Mouse (Mus musculus) thymus, postnatal 25 days (tissue): ENCODE results near the gene Arid2.
"Not testable (repeated sequence)": the region's sequence is repeated elsewhere in the genome, so short reads cannot be mapped to it uniquely, and the experiment has no call there.

Experiments
- DNase-seq: peaks from one replicate; pipeline ENCODE4 v3.0.0; 2022

Gene Arid2

DNA sequence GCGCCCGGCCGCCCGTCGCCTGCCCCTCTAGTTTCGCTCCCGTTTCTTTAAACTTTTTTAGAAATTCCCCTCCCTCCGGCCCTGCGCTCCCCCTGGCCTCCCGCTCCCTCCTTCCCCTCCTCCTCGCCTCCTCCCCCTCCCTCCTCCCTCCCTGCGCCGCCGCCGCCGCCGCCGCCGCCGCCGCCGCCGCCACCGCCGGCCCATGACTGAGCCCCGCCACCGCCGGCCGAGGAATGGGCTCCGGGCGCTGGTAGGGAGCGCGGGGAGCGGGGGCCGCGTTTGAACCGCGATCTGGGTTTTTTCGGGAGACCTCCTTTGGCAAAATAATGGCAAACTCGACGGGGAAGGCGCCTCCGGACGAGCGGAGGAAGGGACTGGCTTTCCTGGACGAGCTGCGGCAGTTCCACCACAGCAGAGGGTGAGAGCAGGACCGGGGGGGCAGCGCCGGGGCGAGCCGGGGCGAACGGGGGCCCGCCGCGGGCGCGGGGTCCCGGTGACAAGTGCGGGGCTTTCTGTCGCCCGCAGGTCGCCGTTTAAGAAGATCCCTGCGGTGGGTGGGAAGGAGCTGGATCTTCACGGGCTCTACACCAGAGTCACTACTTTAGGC is at the start of gene Arid2:
Gene Arid2, plus strand, starts transcription at position 150 of the 607 bp plus-strand sequence.
- peak; percentile 79 for DNase-seq

DNA sequence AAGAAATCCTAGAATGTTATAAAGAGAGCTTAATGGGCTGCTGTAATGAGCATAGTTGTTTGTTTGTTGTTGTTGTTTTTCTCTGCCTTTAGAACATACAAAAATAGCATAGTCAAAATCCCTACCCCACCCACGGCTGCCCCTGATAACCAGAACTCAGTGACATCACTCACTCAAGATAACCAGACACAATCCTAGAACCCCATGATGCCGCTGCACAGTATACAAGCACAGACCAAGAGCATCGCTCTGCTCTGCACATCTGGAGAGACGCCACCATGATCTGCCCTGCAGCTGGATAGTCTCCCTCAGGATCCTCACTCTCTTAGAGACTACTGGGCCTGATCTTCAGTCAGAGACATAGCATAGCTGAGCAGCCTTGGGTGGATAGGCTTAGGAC is 49.2 kb upstream of the Arid2 start:
- DNase-seq: no peak

DNA sequence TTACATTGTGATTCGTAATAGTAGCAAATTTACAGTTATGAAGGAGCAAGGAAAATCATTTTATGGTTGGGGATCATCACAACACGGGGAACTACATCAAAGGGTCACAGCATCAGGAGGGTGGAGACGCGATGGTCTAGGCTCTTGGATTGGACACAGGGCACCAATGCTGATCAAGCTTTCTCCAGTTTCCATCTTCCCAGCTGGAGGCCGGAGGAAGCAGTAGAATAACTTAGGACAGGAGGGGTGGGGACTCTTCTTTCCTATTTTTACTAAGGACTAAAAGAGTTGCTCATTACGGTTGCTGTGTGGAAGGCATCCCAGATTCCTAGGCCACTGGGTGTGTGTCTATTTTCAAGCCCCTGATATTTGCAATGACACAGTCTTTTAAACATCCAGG is 43.1 kb upstream of the Arid2 start:
- DNase-seq: no peak

DNA sequence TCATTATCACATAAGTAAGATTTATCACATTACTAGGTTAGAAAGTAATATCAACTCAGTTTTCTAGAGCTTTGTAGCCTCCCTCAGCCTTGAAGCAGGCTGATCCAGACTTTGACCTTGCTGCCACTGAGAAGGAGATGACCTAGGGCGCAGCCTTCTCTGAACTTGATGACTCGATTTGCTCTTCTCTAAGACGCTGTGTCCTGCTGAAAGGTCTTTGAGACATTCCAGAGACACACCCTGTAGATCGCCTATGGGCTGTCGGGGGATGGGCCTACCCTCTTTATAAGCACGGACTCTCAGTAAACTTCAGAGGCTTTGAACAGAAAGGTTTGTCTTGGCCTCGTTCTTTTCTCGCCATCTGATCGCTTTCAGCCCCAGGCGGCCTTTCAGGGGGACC is 42.6 kb upstream of the Arid2 start:
- not testable (repeated sequence) for DNase-seq

DNA sequence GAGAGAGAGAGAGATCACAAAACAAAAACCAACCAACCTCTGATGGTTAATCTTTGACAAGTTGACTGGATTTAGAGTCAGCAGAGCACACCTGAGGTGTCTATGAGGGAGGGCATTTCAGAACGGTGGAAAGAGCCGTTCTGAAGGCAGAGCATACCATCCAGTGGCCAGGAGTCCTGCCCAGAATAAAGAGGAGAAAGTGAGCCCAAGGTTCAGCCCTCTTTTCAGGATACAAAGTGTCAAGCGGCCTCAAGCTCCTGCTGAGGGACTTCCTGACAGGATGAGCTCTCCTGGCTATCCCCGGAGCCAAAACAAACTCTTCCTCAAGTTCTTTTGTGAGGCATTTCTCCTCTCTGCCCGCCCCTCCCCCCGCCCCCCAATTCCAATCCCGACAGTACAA is 33.5 kb upstream of the Arid2 start:
- no peak for DNase-seq

DNA sequence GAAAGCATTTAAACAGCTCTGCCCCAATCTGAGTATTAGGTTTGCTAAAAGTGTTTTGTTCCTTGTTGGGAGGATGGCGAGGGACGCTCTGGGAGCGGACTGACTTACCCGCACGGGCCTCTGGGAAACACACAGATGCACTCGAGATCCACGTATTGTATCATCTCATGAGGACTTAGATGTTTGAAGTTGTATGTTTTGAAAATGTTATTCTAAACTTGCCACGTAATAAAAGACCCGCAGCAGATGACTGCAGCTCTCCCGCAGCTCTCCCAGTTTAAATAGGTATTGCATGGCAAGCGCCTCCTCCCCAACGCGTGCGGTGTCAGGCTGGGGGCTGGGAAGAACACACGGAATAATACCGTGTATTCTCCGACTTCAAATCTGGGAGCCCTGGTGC is 33.0 kb upstream of the Arid2 start:
- DNase-seq: no peak

DNA sequence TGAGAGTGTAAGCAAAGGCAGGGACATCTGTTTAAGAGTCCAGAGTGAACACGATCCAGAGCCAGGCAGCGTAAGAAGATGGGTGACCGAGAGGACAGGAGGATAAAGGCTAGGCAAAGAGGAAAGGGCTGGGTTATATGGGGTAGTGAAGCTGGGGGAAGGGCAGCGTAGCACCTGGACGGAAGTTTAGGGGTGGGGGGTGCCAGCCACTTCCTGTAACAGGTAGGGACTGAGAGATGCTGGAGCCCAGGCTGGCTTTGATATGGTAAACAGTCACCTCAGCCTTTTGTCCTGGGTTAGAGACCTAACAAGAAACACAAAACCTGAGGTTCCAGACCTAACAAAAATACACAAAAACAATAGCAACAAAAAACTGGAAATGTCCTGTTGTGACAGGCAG is 29.5 kb upstream of the Arid2 start:
- DNase-seq: peak; percentile 70

DNA sequence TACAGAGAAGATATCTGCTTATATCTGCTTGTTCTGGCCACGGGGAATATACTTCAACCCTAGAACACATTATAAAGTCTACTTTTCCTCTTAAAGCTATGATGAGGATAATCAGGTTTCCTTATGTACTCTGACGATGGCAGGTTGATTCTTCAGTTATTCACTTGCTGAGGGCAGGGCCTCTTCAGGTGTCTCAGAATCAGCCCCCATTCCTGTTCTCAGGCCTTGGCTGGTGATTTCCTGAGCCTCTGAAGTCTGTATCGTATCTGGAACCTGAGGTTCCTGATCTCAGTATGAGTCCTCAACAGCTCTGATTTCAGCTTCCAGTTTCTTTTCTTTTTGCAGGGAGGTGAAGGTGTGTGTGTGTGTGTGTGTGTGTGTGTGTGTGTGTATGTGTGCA is 22.7 kb upstream of the Arid2 start:
- no peak for DNase-seq

DNA sequence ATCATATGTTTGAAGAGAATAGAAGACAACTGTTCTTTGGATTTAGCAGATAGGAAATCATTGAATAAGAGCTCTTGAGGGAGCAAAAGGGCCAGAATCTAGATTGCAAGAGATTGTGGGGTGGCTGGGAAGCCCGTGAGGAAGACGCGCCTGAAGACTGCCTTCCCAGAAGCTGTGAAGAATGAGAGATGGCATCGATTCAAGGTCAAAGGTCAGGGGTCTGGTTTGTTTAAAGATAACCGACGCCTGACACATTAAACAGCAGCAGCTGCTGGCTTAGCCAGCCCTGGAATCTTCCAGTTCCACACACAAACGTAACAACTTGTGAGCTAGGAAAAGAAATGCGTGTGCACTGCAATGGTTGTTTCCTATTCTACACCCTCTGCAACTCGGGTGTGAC is 19.4 kb upstream of the Arid2 start:
- DNase-seq: no peak

DNA sequence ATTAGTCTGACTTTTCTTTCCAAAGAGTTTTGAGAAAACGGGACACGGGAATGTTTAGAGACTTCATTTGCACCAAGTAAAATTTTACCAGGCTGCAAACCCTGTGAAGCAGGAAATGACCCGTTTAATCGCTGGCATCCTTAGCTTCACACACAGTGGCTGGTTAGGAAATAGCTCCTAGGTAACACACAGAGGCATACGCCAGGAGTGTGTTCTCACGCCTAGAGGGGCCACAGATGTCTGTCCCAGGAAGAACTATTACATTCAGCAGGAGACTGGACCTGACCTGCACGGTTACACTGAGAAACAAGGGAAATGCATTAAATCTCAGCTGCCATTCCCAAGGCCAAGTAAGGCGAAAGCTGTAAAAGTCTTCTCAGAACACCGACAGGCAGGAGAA is 18.7 kb upstream of the Arid2 start:
- DNase-seq: no peak

DNA sequence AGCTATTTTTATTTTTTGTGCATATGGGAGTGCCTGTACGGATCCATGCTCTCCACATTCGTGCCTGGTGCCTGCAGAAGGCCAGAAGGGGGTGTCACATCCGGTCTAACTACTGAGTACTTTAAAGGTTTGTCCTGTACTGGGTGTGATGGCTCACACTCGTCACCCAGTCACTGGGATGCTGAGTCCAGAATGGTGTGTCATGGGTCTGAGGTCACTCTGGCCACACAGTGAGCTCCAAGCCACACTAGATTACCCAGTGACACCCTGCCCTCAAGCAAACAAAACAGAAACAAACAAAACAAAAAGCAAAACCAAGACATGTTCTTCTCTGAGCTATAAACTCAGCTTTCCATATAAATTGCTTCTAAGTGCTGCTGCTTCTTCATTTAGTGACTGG is 17.9 kb upstream of the Arid2 start:
- DNase-seq: no peak

DNA sequence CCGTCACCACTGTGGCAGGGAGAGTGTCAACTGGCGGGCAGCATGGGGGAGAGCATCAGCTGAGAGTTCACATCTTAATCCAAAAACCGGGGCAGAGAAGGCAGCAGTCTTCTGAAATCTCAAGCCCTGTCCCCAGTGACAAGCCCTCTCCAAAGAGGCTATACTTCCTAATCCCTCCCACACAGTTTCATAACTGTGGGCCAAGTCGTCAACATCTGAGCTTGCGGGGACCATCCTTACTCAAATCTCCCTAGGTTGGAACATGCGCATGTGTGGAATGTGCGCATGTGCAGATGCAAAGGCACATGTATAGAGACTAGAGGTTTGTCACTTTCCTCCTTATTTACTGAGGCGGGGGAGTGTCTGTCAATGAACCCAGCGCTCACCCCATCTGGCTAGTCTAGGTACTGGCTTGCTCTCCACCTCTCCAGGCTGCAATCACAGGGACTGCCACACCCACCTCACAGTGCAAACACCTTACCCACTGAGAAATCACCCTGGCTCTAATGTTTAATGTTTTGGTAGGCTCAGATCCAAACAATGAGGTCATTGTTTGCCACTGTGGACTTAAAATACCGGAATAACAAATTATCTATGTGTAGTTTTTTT is 16.9 kb upstream of the Arid2 start:
- no peak for DNase-seq

DNA sequence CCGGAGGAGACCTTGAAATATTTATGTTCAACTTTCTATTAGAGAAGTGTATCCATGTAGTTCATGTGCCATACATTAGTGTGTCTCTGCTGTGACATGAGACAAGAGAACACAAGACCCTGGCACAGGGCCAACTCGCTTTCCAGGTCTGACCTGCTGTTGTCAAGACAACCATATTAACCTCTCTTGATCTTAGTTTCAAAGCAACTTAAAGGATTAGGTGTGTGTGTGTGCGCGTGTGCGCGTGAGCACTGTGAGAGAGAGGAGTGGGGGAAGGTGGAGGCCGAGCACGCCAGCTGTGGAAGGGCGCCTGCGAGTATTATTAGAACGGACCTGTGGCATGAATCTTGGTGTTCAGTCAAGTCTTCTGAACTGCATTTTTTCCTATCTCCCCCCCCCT is 15.0 kb upstream of the Arid2 start:
- DNase-seq: no peak

DNA sequence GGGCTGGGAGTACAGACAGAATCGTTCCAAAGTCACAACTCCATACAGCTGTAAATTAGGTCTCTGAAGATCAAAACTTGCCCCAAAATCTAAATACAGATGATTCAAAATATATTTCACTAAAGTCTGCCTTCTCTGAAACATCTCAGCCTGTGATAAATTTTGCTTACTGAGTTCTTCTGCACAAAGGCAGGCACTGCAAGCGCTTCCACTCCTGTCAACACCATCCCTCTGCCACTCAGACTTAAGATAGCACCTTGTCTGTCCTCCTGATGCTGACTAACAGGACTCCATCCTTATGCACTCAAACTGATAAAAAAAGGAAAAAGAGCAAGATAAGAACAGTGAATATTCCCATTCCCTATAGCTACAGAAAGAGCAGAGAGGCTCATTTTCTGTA is 13.0 kb upstream of the Arid2 start:
- DNase-seq: no peak

DNA sequence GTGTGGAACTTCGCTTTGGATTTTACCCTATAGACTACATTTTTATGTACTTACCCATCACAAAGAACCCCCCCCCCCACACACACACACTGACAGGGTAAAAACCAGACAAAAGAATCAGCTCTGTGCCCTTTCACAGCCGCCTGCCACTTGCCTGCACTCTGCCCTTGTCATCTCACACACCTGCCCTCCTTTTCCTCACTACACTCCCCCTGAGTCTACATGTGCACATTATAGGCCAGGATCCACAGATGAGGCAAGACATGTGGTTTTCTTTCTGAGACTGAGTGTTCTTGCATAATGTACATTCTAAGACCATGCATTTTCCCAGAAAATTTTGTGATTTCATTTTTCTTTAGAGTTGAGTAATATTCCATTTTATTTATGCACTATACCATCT is 12.1 kb upstream of the Arid2 start:
- no peak for DNase-seq

DNA sequence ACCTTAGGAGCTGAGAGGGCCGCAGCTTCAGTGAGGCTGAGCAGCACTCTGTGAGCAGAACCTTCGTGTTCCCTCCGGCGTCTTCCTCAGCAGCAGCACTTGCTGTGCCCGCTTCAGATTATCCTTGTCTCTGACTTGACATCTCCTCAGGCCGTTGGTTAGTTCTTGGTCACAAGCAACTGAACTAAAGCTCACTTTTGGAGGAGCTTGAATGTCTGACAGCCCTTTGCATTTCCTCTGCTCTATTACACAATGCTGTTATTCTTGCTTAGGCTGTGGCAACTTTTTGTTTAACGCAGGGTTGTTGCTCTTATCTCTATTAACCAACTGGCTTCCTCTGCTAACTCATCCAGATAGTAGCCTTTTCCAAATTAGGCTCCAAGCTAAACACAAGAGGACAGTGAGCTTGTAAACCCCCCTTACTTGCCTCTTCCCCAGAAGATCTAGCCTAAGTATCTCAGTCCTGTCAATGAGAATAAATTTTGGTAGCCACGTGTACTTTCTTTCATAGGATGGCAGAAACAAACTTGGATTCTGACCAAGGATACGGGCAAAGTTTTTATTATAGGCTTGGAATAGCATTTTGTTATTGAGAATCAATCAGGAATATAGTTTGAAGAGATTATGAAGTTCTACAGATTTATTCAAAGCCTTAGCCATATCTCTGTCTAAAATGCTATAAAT is 11.4 kb upstream of the Arid2 start:
- no peak for DNase-seq

DNA sequence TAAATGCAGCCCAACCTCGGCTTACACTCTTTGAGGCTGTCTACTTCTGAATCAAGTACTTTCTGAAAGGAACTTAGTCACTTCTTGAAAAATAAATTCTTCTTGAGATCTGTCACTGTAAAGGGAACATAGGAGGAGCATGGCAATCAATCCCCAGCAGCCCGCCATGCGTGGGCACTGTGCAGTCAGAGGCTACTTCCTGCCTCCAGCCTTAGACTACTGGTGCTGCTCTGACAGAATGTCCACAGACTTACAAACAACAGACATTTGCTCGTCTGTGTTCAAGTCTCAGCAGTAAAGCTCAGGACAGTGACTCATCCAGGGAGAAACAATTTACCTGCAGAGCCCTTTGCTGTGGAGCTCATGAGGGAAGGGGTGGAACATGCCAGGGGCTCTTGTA is 10.3 kb upstream of the Arid2 start:
- DNase-seq: no peak

DNA sequence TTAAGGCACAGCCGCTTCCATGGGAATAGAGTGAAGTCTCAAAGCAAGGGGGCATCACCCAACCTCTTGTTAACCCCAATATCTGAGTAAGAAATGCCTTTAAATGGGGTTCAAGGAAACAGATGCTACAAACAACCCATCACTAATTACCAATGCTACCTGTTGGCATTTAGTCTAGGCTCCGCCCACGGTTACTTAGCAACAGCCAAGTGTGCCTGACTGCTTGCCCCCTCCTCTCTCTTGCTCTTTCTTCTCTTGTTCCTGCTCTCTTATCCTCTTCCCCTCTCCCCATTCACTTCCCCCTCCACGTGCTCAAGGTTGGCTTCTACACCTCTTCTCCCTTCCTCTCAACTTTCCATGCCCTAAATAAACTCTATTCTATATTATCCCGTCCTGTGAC is 6.1 kb upstream of the Arid2 start:
- no peak for DNase-seq

DNA sequence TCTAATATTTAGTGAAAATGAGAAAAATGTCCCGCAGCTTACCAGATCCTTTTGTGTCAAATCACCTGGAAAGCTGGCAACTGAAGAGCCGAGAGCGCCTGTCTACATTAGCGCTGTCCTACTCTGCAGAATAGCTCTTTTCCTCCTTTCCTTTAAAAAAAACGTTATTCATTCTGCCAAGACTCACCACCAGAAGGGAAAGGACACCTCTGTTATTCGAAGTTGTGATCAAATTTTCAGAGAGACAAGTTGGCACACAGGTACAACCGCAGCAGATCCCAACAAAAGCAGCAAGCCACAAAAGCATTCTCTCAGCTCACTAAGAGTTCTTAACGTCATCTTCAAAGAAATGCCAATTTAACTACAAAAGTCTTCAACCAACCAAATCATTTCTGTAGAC is 4.2 kb upstream of the Arid2 start:
- no peak for DNase-seq

DNA sequence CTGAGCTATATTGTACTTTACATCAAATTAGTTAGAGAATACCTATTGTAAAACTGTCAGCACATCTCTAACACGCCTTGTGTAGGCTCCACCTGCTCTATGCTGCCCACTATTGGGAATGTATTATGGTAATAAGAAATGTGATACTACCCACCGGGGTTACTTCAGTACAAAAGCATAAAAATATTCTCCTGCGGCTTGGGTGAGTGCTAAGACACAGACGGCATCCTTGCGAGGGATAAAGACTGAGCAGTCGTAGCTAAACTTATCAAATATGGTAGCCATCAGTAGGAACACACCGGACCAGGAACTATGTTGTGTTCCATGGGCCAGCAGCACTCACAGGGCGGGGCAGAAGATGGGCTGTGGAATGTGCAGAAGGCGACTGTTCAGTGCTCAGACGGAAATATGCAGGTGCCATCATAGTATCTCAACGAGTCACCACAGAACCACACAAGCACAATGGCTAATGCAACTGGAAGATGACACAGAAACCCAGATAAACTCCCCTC is 3.3 kb upstream of the Arid2 start:
- DNase-seq: peak; percentile 62

DNA sequence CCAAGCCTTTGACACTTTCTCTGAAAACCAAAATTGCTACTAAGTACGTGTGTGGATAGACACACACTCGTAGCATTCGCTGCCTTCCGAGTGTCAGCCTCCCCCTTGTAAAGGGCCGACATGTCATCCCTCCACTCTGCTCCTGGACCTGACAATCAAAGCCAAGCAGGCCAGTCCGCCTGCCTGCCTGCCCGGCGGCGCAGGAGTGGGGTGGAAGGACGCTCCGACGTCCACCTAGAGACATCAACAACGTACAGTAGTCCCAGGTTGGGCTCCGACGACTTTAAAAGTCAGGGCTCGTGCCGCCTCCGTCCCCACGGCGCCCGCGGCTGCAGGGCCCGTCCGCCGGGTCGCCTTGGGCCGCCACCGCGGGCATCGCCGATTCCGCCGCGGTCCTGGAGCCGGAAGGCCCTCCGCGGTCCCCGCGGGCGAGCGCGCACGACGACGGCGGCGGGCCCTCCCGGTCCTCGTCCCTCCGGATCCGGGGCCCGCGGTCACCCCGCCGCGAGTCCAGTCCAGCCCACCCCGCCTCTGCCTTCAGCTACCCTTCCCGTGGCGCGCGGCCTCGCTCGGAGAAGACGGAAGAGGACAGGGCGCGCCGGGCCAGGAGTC is 2.5 kb upstream of the Arid2 start:
- DNase-seq: peak; percentile 72

DNA sequence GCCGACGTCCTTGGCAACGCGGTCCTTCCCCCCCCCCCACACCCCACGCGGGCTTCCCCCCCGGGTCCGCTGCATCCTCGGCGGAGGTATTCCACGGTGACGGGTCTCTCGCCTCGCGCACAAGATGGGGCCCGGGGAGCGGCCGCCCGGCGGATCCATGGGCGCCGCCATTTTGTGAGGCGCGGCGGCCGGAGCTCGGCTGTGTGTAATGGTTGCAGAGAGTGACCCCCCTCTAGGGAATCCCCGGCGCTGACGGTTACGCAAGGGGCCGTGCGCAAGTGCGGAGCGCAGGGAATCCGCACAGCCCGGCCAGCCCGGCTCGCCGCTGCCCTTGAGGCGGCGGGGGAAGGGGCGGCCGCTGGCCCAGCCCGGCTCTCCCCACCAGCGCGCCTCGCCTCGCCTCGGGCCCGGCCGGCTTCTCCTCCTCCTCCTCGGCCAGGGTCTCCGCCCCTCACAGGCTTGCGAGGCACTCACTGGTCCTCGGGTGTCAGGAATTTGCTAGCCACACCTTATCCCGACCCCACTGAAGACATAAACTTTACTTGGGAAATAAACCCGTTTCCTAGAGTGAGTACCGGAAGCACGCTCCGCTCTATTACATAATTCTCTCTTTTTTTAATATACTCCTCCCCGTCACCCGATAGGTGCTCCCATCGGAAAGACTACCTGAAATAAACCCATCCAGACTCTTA is 1.8 kb upstream of the Arid2 start:
- DNase-seq: peak; percentile 80
